Mouse (Mus musculus) thymus, postnatal 14 days (tissue): ENCODE results near the gene Fgf4.

Experiments
- DNase-seq: peaks from one replicate; pipeline ENCODE4 v3.0.0; 2021

Gene Fgf4

DNA sequence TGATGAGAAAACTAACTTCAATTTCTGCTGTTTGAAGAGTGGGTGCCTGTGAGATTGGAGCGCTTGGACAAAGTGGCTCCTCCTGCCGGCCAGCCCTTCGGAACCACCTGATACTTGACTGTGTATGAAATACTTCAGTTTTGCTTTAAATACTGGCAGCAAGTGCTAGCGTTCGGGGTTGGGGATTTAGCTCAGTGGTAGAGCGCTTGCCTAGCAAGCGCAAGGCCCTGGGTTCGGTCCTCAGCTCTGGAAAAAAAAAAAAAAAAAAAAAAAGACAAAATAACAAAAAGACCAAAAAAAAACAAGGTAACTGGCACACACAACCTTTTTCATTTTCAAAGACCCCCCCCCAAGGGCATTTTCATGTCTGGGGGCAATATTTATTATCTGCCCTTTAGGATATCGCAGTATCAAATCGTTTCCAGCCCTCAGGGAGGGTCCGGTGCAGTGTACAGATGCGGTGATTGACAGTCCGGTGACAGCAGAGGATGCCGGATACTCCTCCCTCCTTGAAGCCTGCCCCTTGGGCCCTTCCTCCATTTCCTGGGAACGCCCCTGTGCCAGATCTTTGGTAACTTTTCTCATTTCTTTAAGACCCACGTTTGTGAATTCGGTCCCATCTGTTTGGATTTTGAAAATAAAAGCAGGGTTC, 67.3 kb downstream of the Fgf4 start:
- DNase-seq = no peak
